8 mouse cellular contexts compared by ENCODE assay signal in genomic region chr9:22307156-22307919, GRCm38 (mm10). TPM values are rescaled to one million over a fixed set of nuclear protein-coding genes. Genes with fewer than 3 reads are reported as not detected.
DNase-seq lines count a peak whose midpoint lies in the region; TF ChIP-seq lines count a peak whose summit lies in the region.

TSS of gene Zfp810 (minus strand) at chr9:22307648.

- DNase-seq in adrenal gland, adult (ENCODE audit: inconsistent age in 2 of 2, low spot score in 1 of 2): peak; percentile 93 to 97
- DNase-seq in embryo, embryonic 10.5 days (ENCODE audit: low spot score): peak; percentile 98
- peak; percentile 78 for DNase-seq in gastrocnemius, postnatal 10 days
- peak; percentile 98 for DNase-seq in hindlimb bud, embryonic 11.5 days (ENCODE audit: extremely low spot score, low read depth, low spot score)
- DNase-seq in left cerebral cortex, adult 2 months (ENCODE audit: extremely low spot score in 1 of 2, low spot score in 2 of 2): peak; percentile 90 to 93
- DNase-seq in retina, postnatal 7 days (ENCODE audit: low read depth, low spot score): peak; percentile 94
- DNase-seq in urinary bladder, adult 18-20 months (ENCODE audit: low spot score in 2 of 2): peak; percentile 79 to 87

- peak within 1 kb of the TSS; percentile 87 for H3K4me3 ChIP-seq in left cerebral cortex, adult 2 months
- H3K4me3 ChIP-seq in macrophage (ENCODE audit: inconsistent target): peak within 1 kb of the TSS; percentile 76

- H3K36me3 ChIP-seq in macrophage (ENCODE audit: inconsistent target): 0 out of 2 replicates have a peak, but pooled peaks cover 10% of the 10 kb centered on the region

- H3K27ac ChIP-seq in left cerebral cortex, adult 2 months: peak within 1 kb of the TSS; percentile 89
- 0 out of 2 replicates have a peak within 1 kb of the TSS, but pooled peaks have one; percentile 12 for H3K27ac ChIP-seq in macrophage

- intact Hi-C loops in left cerebral cortex, adult 2 months (cut with DNase I): loop anchor here (2.0 kb wide), 1 partner anchor 101 kb away; no protein-coding TSS in a partner anchor

- TF ChIP-seq CTCF in left cerebral cortex, adult 2 months (IDR thresholded peaks at IDR 0.05): no peak; the same call in 1 of the 2 replicates

- 1% methylated on average over 56 of the region's 56 CpGs for WGBS in macrophage (ENCODE audit: missing documents)

- no peaks in the 10 kb centered on the region; the same call in 1 of the 2 replicates for H3K79me2 ChIP-seq in macrophage (ENCODE audit: inconsistent target)

RNA-seq across cellular contexts. Expression of gene Zfp810, which starts in this region (rescaled TPM):
- total RNA-seq in gastrocnemius, postnatal 10 days (2021): 1 to 10 TPM; 3.5 to 4.8 TPM
- total RNA-seq in left cerebral cortex, adult 2 months (2021): 10 to 100 TPM; 12.6 to 16.4 TPM
- 10 to 100 TPM in 20 of 26 experiments, 1 to 10 TPM in 6; 2.5 to 55.9 (median 26.1) TPM for total RNA-seq in macrophage (2018; cell fraction: chromatin; rRNA removed)
- total RNA-seq in macrophage (2018; cell fraction: cytosol; rRNA removed): 1 to 10 TPM in 25 of 26 experiments, under 1 TPM in 1; 0.86 to 8.3 (median 5.6) TPM
- 10 to 100 TPM in 18 of 26 experiments, 1 to 10 TPM in 8; 3.0 to 43.6 (median 16.2) TPM for total RNA-seq in macrophage (2018; cell fraction: nucleus; rRNA removed)
- polyA plus RNA-seq in macrophage (2018): 4.9 to 7.5 TPM (median 6.3 TPM) in 3 replicates

Comparison
In these comparisons a context has a peak if more than half of its experiments do, and no peak if none do; other contexts are left out.
1. Peak in every context shown above with its lines: DNase-seq, H3K4me3 ChIP-seq and H3K27ac ChIP-seq.